Comparison of ENCODE assay signal across 9 mouse cellular contexts in the genomic region with DNA sequence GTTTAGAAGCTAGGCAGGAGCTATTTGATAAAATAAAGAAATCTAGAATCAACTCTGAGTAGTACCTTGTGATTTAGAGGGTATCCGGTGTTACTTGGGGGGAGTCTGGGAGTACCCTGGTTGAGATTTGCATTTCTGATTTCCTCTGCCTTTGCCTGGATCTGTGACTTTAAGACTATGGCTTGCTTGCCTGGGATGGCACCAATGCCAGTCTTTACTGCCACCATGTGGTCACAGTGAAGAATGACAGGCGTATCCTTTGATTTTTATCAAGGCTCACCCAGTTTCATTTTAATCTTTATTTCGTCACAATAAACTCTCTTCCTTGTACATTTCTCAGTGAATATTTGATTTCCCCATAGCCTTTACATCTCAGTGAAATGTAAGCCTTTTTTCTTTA. TPM values are rescaled to one million over a fixed set of nuclear protein-coding genes. Genes with fewer than 3 reads are reported as not detected.
A peak's percentile ranks its signal among the peaks of the same experiment; 100 is the strongest.
DNase-seq lines count a peak whose midpoint lies in the region; ATAC-seq lines count a peak whose summit lies in the region.
"Had no signal": no experiment of that assay in that cellular context is flagged by ENCODE, and none has a peak within 500 bp of the region (broad histone marks: within the 10 kb centered on the region; RNA-seq: fewer than 3 reads in every experiment).

No protein-coding gene starts in this region.

- no peak overlapping the region for H3K4me3 ChIP-seq in midbrain, embryonic 16.5 days (ENCODE audit: low read depth, low read length)
- no peak overlapping the region for H3K4me3 ChIP-seq in midbrain, embryonic 11.5 days (ENCODE audit: low read depth, low read length)

- no peaks in the 10 kb centered on the region for H3K4me1 ChIP-seq in midbrain, embryonic 16.5 days (ENCODE audit: control insufficient read depth, insufficient read depth, low read length)
- no peaks in the 10 kb centered on the region for H3K4me1 ChIP-seq in midbrain, embryonic 11.5 days (ENCODE audit: control insufficient read depth, insufficient read depth, low read length)

- H3K9me3 ChIP-seq in midbrain, embryonic 16.5 days (replicated peaks; ENCODE audit: control insufficient read depth, low read length, poor library complexity, severe bottlenecking) = no peaks in the 10 kb centered on the region
- no peaks in the 10 kb centered on the region for H3K9me3 ChIP-seq in midbrain, embryonic 11.5 days (ENCODE audit: control insufficient read depth, low read length)

- DNase-seq in cerebellum, adult 18-20 months = peak; percentile 27 to 30
- no peak for DNase-seq in cerebellum, adult 9-11 months
- DNase-seq in midbrain, embryonic 11.5 days (ENCODE audit: low spot score, missing footprints) = no peak
- DNase-seq in embryo, embryonic 10.5 days (ENCODE audit: low spot score) = peak; percentile 80
- no peak for DNase-seq in yolk sac, embryonic 10.5 days (ENCODE audit: low spot score)
- no peak for DNase-seq in heart, postnatal 25 days (ENCODE audit: low spot score)

- no peaks in the 10 kb centered on the region for H3K36me3 ChIP-seq in midbrain, embryonic 16.5 days (ENCODE audit: control insufficient read depth, insufficient read depth, low read length)
- no peaks in the 10 kb centered on the region for H3K36me3 ChIP-seq in midbrain, embryonic 11.5 days (ENCODE audit: control insufficient read depth, insufficient read depth, low read length)

- no peak overlapping the region for H3K4me2 ChIP-seq in midbrain, embryonic 16.5 days (ENCODE audit: low read length)
- no peak overlapping the region for H3K4me2 ChIP-seq in midbrain, embryonic 11.5 days

- intact Hi-C loops in heart, postnatal 25 days (cut with DNase I) = loop anchor here (2.0 kb wide), 1 partner anchor 253 kb away; no protein-coding TSS in a partner anchor

- no peak overlapping the region for H3K27ac ChIP-seq in midbrain, embryonic 16.5 days (ENCODE audit: low read length)
- no peak overlapping the region for H3K27ac ChIP-seq in midbrain, embryonic 11.5 days (ENCODE audit: low read depth, low read length)

- ATAC-seq in midbrain, embryonic 16.5 days = 0 out of 2 replicates have a peak, but pooled peaks have one; percentile 48
- no peak for ATAC-seq in midbrain, embryonic 11.5 days (ENCODE audit: low FRiP score)
- peak; percentile 63; the same call in 1 of the 2 replicates for ATAC-seq in megakaryocyte-erythroid progenitor cell, adult 5-6 weeks (replicated peaks; ENCODE audit: low FRiP score, low TSS enrichment, poor library complexity, severe bottlenecking)

- no peak overlapping the region for H3K9ac ChIP-seq in midbrain, embryonic 16.5 days (ENCODE audit: low read depth, low read length)
- H3K9ac ChIP-seq in midbrain, embryonic 11.5 days (ENCODE audit: low read length) = no peak overlapping the region

- 15% methylated on average over 3 of the region's 3 CpGs for WGBS in midbrain, embryonic 16.5 days
- WGBS in midbrain, embryonic 11.5 days = 9% methylated on average over 3 of the region's 3 CpGs

- H3K27me3 ChIP-seq in midbrain, embryonic 16.5 days (ENCODE audit: control insufficient read depth, insufficient read depth, low read depth, low read length) = no peaks in the 10 kb centered on the region
- no peaks in the 10 kb centered on the region for H3K27me3 ChIP-seq in midbrain, embryonic 11.5 days (ENCODE audit: control insufficient read depth, insufficient read depth, low read length)

RNA-seq across cellular contexts. Expression of a gene that starts 16.3 kb away (rescaled TPM):
- polyA plus RNA-seq in midbrain, embryonic 16.5 days (2015; fragmentation: Nextera tagmentation; extraction: Ambion mirVana) = 0.75 and 0.90 TPM in 2 replicates
- polyA plus RNA-seq in midbrain, embryonic 11.5 days (2014; fragmentation: Nextera tagmentation; extraction: Ambion mirVana) = 0.11 TPM in 1 of 2 replicates, not detected in the other
- total RNA-seq in megakaryocyte-erythroid progenitor cell, adult 5-6 weeks (2014; fragmentation: Nextera tagmentation) = not detected in 2 replicates
- not detected in 2 replicates for total RNA-seq in megakaryocyte-erythroid progenitor cell, adult 5-6 weeks (2017)
- total RNA-seq in heart, postnatal 25 days (2021) = not detected
- total RNA-seq: neutrophil, adult 5-6 weeks had no signal

RNA-seq across cellular contexts. Expression of a gene that starts 17.4 kb away (rescaled TPM):
- 2.7 and 3.6 TPM in 2 replicates for polyA plus RNA-seq in midbrain, embryonic 16.5 days (2015; fragmentation: Nextera tagmentation; extraction: Ambion mirVana)
- 0.19 and 0.59 TPM in 2 replicates for polyA plus RNA-seq in midbrain, embryonic 11.5 days (2014; fragmentation: Nextera tagmentation; extraction: Ambion mirVana)
- total RNA-seq in megakaryocyte-erythroid progenitor cell, adult 5-6 weeks (2014; fragmentation: Nextera tagmentation) = not detected in 2 replicates
- not detected in 2 replicates for total RNA-seq in megakaryocyte-erythroid progenitor cell, adult 5-6 weeks (2017)
- total RNA-seq in heart, postnatal 25 days (2021) = not detected
- total RNA-seq: neutrophil, adult 5-6 weeks had no signal

RNA-seq across cellular contexts. Expression of a gene that starts 31.3 kb away (rescaled TPM):
- polyA plus RNA-seq in midbrain, embryonic 16.5 days (2015; fragmentation: Nextera tagmentation; extraction: Ambion mirVana) = 26.6 and 30.3 TPM in 2 replicates
- polyA plus RNA-seq in midbrain, embryonic 11.5 days (2014; fragmentation: Nextera tagmentation; extraction: Ambion mirVana) = 29.3 and 30.1 TPM in 2 replicates
- 22.7 TPM in 2 replicates for total RNA-seq in megakaryocyte-erythroid progenitor cell, adult 5-6 weeks (2014; fragmentation: Nextera tagmentation)
- 20.9 and 27.3 TPM in 2 replicates for total RNA-seq in megakaryocyte-erythroid progenitor cell, adult 5-6 weeks (2017)
- 1 to 10 TPM; 3.8 to 4.3 TPM for total RNA-seq in heart, postnatal 25 days (2021)

Comparison
In these comparisons a context has a peak if more than half of its experiments do, and no peak if none do; other contexts are left out.
1. DNase-seq: peak in cerebellum, adult 18-20 months (2 of 2) and embryo, embryonic 10.5 days (single experiment); none in cerebellum, adult 9-11 months (single experiment), midbrain, embryonic 11.5 days (single experiment), yolk sac, embryonic 10.5 days (single experiment) and heart, postnatal 25 days (single experiment).
2. RNA of a gene that starts 31.3 kb away (total RNA-seq): 20.9 to 27.3 TPM in megakaryocyte-erythroid progenitor cell, adult 5-6 weeks; 3.8 to 4.3 TPM in heart, postnatal 25 days; every median in the first group is over 4 times any median in the second.